Mouse (Mus musculus) midbrain, embryonic 16.5 days (tissue): ENCODE results near the gene Hsd11b2. TPM values are rescaled to one million over a fixed set of nuclear protein-coding genes. Genes with fewer than 3 reads are reported as not detected.

ENCODE experiments used
- ATAC-seq: fragments of 200-750 bp; cut with Nextera tagmentation; 2 replicates; pipeline ENCODE4 v1.8.0; 2017; ENCODE audit warnings: moderate TSS enrichment
- H3K27ac ChIP-seq: fragments of 300-500 bp; sonication (generic); 2 replicates; pipeline ENCODE4 v1.5.1; 2014; ENCODE audit warnings: mild to moderate bottlenecking, low read length, mixed read lengths
- H3K27me3 ChIP-seq: fragments of 300-500 bp; sonication (generic); 2 replicates; pipeline ENCODE4 v1.6.1; 2014; ENCODE audit warnings: low read depth, low read length, mixed read lengths; ENCODE audit not compliant: control insufficient read depth, insufficient read depth
- H3K36me3 ChIP-seq: fragments of 300-500 bp; sonication (generic); 2 replicates; pipeline ENCODE4 v1.6.1; 2014; ENCODE audit warnings: mild to moderate bottlenecking, low read length, moderate library complexity, mixed read lengths; ENCODE audit not compliant: control insufficient read depth, insufficient read depth
- H3K4me1 ChIP-seq: fragments of 300-500 bp; sonication (generic); 2 replicates; pipeline ENCODE4 v1.6.1; 2014; ENCODE audit warnings: mild to moderate bottlenecking, low read length, mixed read lengths; ENCODE audit not compliant: control insufficient read depth, insufficient read depth
- H3K4me2 ChIP-seq: fragments of 300-500 bp; sonication (generic); 2 replicates; pipeline ENCODE4 v1.6.1; 2014; ENCODE audit warnings: mild to moderate bottlenecking, low read length, mixed read lengths
- H3K4me3 ChIP-seq: fragments of 300-500 bp; sonication (generic); 2 replicates; pipeline ENCODE4 v1.5.1; 2014; ENCODE audit warnings: low read depth, mild to moderate bottlenecking, low read length, moderate library complexity, mixed read lengths
- H3K9ac ChIP-seq: fragments of 300-500 bp; sonication (generic); 2 replicates; pipeline ENCODE4 v1.6.1; 2014; ENCODE audit warnings: low read depth, low read length, mixed read lengths
- H3K9me3 ChIP-seq: fragments of 300-500 bp; sonication (generic); replicated peaks from 2 replicates; pipeline ENCODE4 v1.6.1; 2014; ENCODE audit warnings: mild to moderate bottlenecking, low read length, mixed read lengths; ENCODE audit not compliant: control insufficient read depth, poor library complexity, severe bottlenecking
- WGBS: fragments of 180-500 bp; shearing (Covaris S2); extraction: QIAGEN DNeasy Blood & Tissue Kit; methylation state at CpG from one replicate; pipeline ENCODE4 v1.1.7; 2014; 5-methylcytosine and 5-hydroxymethylcytosine counted together
- polyA plus RNA-seq: library from polyadenylated mRNA; unstranded; fragments of >200 nt; fragmentation: Nextera tagmentation; extraction: Ambion mirVana; gene quantifications from 2 replicates; pipeline ENCODE4 v1.2.1, GENCODE M21; 2015

Hsd11b2 gene
- 2.7 and 3.6 TPM in 2 replicates for polyA plus RNA-seq

GRCm38 (mm10) chr8:105518436-105519313 lies at the start of gene Hsd11b2:
Hsd11b2 (plus strand) TSS chr8:105518755.
- under 1% methylated on average over 66 of the region's 68 CpGs for WGBS
- ATAC-seq: peak; percentile 69

GRCm38 (mm10) chr8:105469041-105469695 lies 49.4 kb upstream of the Hsd11b2 start:
- ATAC-seq: peak; percentile 19
- 21% methylated on average over 6 of the region's 6 CpGs for WGBS
- Histone ChIP-seq H3K4me2 (peak overlapping the region; percentile 80), H3K27ac (peak overlapping the region; percentile 44), H3K36me3 (peaks cover 9% of the 10 kb centered on the region; the same call in 1 of the 2 replicates), H3K4me1 (peaks cover 30% of the 10 kb centered on the region), H3K4me3 (peak overlapping the region; percentile 50; the same call in 1 of the 2 replicates), H3K9ac (peak overlapping the region; percentile 70; the same call in 1 of the 2 replicates), H3K9me3 (no peaks in the 10 kb centered on the region), H3K27me3 (no peaks in the 10 kb centered on the region)

More at GRCm38 (mm10) chr8:105518436-105519313, at the start of gene Hsd11b2:
- Histone ChIP-seq H3K27ac (peak within 1 kb of the TSS; percentile 32; the same call in 1 of the 2 replicates), H3K36me3 (peaks cover 8% of the 10 kb centered on the region; the same call in 1 of the 2 replicates), H3K27me3 (no peaks in the 10 kb centered on the region; the same call in 1 of the 2 replicates), H3K4me1 (peaks cover 32% of the 10 kb centered on the region), H3K9ac (peak within 1 kb of the TSS; percentile 70), H3K4me3 (peak within 1 kb of the TSS; percentile 55), H3K4me2 (peak within 1 kb of the TSS; percentile 96), H3K9me3 (no peaks in the 10 kb centered on the region)

- Histone ChIP-seq H3K9me3 (no peaks in the 10 kb centered on the region), H3K4me1 (peaks cover 37% of the 10 kb centered on the region), H3K36me3 (peaks cover 9% of the 10 kb centered on the region; the same call in 1 of the 2 replicates), H3K4me3 (peak overlapping the region; percentile 50), H3K9ac (peak overlapping the region; percentile 70; the same call in 1 of the 2 replicates), H3K4me2 (peak overlapping the region; percentile 80), H3K27me3 (no peaks in the 10 kb centered on the region), H3K27ac (peak overlapping the region; percentile 44; the same call in 1 of the 2 replicates)
- WGBS: 86% methylated on average over 5 of the region's 5 CpGs
- ATAC-seq: no peak
These were observed 48.7 kb upstream of the Hsd11b2 start for GRCm38 (mm10) chr8:105469816-105470215.

GRCm38 (mm10) chr8:105470262-105470661 lies 48.3 kb upstream of the Hsd11b2 start:
- Histone ChIP-seq H3K4me3 (peak overlapping the region; percentile 50), H3K27ac (peak overlapping the region; percentile 68), H3K9me3 (no peaks in the 10 kb centered on the region), H3K36me3 (peaks cover 9% of the 10 kb centered on the region; the same call in 1 of the 2 replicates), H3K4me2 (peak overlapping the region; percentile 80), H3K9ac (peak overlapping the region; percentile 70; the same call in 1 of the 2 replicates), H3K4me1 (peaks cover 40% of the 10 kb centered on the region), H3K27me3 (no peaks in the 10 kb centered on the region)
- no peak for ATAC-seq
- 78% methylated on average over 5 of the region's 5 CpGs for WGBS

- WGBS: 21% methylated on average over 11 of the region's 11 CpGs
- no peaks in the 10 kb centered on the region for H3K9me3 ChIP-seq
These were observed 47.8 kb upstream of the Hsd11b2 start for GRCm38 (mm10) chr8:105470681-105471313.

GRCm38 (mm10) chr8:105471314-105472015 lies 47.1 kb upstream of the Hsd11b2 start, which contains the start of gene Tppp3:
Tppp3 (minus strand) TSS chr8:105471526.
- Histone ChIP-seq H3K4me2 (peak within 1 kb of the TSS; percentile 80), H3K36me3 (peaks cover 9% of the 10 kb centered on the region; the same call in 1 of the 2 replicates), H3K27ac (peak within 1 kb of the TSS; percentile 68), H3K9ac (peak within 1 kb of the TSS; percentile 70), H3K4me3 (peak within 1 kb of the TSS; percentile 50), H3K4me1 (peaks cover 41% of the 10 kb centered on the region), H3K27me3 (no peaks in the 10 kb centered on the region), H3K9me3 (no peaks in the 10 kb centered on the region)
- ATAC-seq: peak; percentile 89
- 6% methylated on average over 25 of the region's 25 CpGs for WGBS

More at GRCm38 (mm10) chr8:105470681-105471313, 47.8 kb upstream of the Hsd11b2 start:
- Histone ChIP-seq H3K36me3 (peaks cover 9% of the 10 kb centered on the region; the same call in 1 of the 2 replicates), H3K27me3 (no peaks in the 10 kb centered on the region), H3K27ac (peak overlapping the region; percentile 68), H3K4me2 (peak overlapping the region; percentile 80), H3K9ac (peak overlapping the region; percentile 70), H3K4me3 (peak overlapping the region; percentile 50), H3K4me1 (peaks cover 41% of the 10 kb centered on the region)
- ATAC-seq: no peak

- no peak for ATAC-seq
- 29% methylated on average over 23 of the region's 23 CpGs for WGBS
- Histone ChIP-seq H3K36me3 (peaks cover 4% of the 10 kb centered on the region; the same call in 1 of the 2 replicates), H3K27me3 (no peaks in the 10 kb centered on the region), H3K27ac (no peak overlapping the region), H3K9me3 (no peaks in the 10 kb centered on the region), H3K4me2 (no peak overlapping the region), H3K4me1 (peaks cover 41% of the 10 kb centered on the region), H3K4me3 (no peak overlapping the region), H3K9ac (no peak overlapping the region)
These were observed 46.1 kb upstream of the Hsd11b2 start for GRCm38 (mm10) chr8:105472414-105472932.

- Histone ChIP-seq H3K36me3 (no peaks in the 10 kb centered on the region; the same call in 1 of the 2 replicates), H3K4me3 (no peak overlapping the region), H3K27me3 (no peaks in the 10 kb centered on the region), H3K4me1 (peaks cover 41% of the 10 kb centered on the region), H3K9ac (no peak overlapping the region), H3K9me3 (no peaks in the 10 kb centered on the region), H3K27ac (no peak overlapping the region), H3K4me2 (no peak overlapping the region)
- ATAC-seq: no peak
- 59% methylated on average over 9 of the region's 9 CpGs for WGBS
These were observed 45.6 kb upstream of the Hsd11b2 start for GRCm38 (mm10) chr8:105472983-105473382.
